Mouse (Mus musculus): ENCODE measurements around the gene Tet2.

Tet2 gene

DNA sequence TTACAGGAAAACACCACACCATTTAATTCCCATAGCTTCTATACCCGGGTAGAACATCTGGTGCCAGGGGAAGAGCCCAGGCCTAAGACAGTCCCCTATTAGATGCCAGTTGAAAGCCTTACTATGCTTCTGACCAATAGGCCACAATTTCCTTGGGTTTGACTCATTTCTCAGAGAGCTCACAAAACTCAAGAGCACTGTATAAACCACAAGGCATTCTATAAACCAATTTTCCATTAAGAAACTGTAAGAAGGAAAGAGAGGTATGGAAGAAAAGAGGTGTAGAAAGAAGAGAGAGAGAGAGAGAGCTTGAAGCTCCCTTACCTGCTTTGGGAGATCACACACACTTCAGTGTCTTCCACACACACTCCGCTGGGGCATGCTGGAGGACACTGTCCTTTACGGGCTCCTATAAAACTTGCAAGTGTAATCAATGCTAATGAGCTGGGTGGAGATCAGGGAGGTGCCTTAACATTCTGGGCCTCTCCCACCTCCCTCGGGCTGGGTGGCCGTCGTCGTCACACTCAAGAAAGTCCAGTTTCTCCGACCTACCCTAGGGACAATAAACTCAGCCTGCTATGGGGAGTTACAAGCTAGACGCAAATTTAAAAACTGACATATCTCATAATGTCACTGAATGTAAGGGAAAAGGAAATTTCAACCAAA lies 38.5 kb downstream of the Tet2 start:
- CTCF ChIA-PET: interaction anchor here in 1 of 4 experiments (0.7 kb wide), 1 partner anchor 186 kb away, joined by 3 read pairs; no protein-coding TSS in a partner anchor
- POLR2A ChIA-PET: interaction anchor here (0.8 to 6.9 kb wide), 11 partner anchors 9 to 28 kb away, joined by 3 to 58 read pairs (median 6); no protein-coding TSS in a partner anchor

DNA sequence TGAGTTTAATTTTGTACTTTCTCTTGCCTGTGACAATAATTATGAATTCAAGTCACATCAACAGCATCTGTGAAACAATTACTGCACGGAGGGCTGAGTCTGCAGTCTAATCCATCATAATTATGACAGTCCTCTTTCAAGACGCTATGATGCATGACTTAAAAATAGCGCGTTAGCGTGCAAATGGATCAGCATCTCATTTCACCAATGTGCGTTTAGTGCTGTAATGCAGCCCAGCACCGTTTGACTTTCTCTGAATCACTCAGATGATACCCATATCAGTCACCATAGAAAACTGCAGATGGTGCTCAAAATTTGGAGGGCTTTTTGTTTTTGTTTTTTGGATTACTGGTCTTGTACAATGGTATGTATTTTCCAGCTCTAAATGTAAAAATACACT lies 48.0 kb downstream of the Tet2 start:
- POLR2A ChIA-PET: interaction anchor here in 1 of 4 experiments (1.6 to 1.7 kb wide), 4 partner anchors 13 to 32 kb away, joined by 4 to 12 read pairs (median 6); no protein-coding TSS in a partner anchor
- CTCF ChIA-PET: no interaction called here

DNA sequence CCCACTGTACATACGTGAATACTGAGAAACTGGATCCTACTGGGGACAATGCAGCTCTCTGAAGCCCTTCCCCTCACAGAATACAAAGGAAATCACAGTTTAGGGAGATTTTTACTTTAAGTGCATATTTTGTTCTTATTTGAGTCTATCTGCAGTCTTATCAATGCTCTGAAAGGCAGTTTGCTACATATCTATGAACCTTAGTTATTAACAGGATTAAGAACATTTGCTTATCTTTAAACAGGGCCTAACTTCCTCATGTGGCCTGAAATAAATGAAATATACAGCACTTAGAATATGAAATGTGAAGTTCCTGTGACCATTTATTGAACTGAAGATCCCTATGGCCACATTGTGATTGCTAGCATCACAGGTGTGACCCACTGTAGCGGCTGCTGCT lies 53.6 kb downstream of the Tet2 start:
- ChIA-PET POLR2A (interaction anchor here in 3 of 4 experiments (0.6 to 1.8 kb wide), 6 partner anchors 9 to 43 kb away, joined by 3 to 6 read pairs (median 4); no protein-coding TSS in a partner anchor), CTCF (no interaction called here)

DNA sequence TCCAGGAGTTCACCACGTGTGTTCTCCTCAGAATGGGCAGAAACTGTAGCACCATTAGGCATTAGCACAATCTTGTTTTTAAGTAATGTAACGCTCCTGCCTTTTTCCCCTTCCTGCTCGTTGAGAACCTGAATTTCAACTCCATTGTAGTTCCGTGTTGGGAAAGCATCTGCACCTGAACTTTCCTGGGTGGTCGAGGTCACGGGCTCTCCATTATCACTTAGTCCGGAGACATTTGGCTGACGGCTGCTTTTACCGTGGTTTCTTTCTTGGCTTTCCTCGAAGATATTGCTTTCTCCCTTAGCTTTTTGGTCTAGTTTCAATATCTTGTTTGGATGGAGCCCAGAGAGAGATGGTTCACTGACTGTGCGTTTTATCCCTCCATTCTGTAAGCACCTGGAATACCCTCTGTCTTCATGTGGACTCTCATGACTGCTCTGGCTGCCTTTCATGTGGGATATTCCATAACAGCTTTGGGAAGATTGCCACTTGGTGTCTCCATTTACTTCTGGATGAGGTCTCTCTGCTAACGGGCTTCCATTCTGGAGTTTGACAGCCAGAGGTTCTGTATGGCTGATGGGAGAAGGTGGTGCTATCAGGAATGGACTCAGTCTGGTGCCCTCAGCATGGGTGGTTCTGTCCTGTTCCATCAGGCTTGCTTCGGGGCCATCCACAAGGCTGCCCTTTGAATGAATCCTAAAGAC lies 56.8 kb downstream of the Tet2 start:
- POLR2A ChIA-PET: interaction anchor here in 2 of 4 experiments (0.9 to 1.8 kb wide), 11 partner anchors 9 to 50 kb away, joined by 3 to 8 read pairs (median 4); no protein-coding TSS in a partner anchor

DNA sequence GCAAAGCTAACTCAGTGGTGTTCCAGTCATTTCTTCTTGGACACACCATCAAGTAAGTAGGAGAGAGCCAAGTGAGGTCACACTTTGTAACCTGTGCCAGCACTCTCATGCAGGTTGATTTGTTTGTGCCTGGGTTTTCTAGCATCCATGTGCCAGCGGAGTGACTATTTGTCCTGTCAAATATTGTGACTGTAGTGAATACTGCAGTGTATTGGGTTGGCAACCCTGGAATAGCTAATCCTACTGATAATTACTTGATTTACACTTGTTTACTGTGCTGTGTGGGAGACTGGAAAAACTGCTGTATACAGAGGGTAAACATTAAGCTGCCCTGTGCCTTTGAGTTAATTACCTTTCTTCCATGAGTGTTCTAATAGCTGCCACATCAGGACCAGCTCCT lies 62.1 kb downstream of the Tet2 start:
- POLR2A ChIA-PET: interaction anchor here in 1 of 4 experiments (1.0 to 4.7 kb wide), 8 partner anchors 8 to 172 kb away, joined by 4 to 18 read pairs (median 4); no protein-coding TSS in a partner anchor
- CTCF ChIA-PET: no interaction called here

More for the DNA sequence above, 56.8 kb downstream of the Tet2 start:
- CTCF ChIA-PET: interaction anchor here in 1 of 4 experiments (1.0 kb wide), 1 partner anchor 15 kb away, joined by 3 read pairs; no protein-coding TSS in a partner anchor

DNA sequence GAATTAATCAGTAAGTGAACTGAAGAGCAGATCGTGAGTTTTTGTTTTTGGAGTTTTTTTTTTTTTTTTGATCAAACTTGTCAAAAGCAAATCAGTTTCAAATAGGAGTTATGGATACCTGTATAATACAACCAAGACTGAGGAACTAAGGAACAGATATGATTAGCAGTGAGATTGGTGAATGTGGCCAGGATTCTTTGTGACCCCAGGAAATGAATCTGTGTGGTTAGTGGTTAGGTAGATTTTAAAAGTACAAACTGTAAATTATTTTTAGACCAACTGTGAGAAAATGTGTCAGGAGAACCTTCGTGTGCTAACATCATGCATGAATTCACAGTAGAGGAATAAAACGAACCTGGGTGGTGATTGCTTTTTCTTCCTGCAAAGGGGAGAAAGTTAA lies 66.0 kb downstream of the Tet2 start:
- ChIA-PET CTCF (no interaction called here), POLR2A (interaction anchor here in 1 of 4 experiments (1.3 to 1.7 kb wide), 2 partner anchors 13 to 15 kb away, joined by 4 to 5 read pairs; no protein-coding TSS in a partner anchor)

DNA sequence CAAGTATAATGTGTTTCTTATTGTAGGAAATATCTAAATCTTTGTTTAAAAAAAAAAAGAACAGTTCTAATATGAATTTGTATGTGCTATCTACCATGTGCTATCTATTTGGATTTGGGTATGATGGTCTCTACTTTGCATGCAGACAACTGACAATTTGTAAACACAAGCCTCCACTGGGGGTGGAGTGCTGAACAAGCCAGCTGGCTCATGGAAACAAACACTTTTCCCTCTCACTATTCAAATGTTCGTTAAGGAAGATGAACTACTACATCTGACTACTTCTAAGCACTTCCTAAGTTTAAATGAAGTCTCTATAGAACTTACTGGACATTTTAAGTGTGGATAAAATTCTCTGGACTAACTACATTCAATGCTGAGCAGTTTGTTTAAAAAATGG lies 71.2 kb downstream of the Tet2 start:
- ChIA-PET CTCF (no interaction called here), POLR2A (interaction anchor here in 1 of 4 experiments (0.6 to 1.7 kb wide), 3 partner anchors 11 to 733 kb away, joined by 5 to 7 read pairs (median 7); no protein-coding TSS in a partner anchor)

DNA sequence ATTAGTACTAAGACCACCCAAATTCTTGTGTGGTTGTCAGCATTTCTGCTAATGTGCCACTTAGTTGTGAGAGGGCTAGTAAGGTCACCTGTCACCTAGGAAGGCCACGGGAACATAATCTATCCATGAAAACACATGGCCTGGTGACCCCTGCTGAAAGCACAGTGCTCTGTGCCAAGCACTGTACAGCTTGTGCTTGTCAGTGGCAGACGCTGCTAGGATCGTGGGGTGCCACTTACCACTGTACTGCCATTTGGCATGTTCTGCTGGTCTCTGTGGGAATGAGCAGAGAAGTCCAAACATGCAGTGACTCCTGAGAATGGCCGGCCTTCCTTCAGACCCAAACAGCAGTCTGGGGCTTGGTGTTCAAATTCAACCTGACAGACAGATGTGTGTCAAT lies 73.8 kb downstream of the Tet2 start:
- ChIA-PET CTCF (no interaction called here), POLR2A (interaction anchor here in 1 of 4 experiments (0.6 to 2.6 kb wide), 5 partner anchors 9 to 32 kb away, joined by 3 to 18 read pairs (median 3); no protein-coding TSS in a partner anchor)

DNA sequence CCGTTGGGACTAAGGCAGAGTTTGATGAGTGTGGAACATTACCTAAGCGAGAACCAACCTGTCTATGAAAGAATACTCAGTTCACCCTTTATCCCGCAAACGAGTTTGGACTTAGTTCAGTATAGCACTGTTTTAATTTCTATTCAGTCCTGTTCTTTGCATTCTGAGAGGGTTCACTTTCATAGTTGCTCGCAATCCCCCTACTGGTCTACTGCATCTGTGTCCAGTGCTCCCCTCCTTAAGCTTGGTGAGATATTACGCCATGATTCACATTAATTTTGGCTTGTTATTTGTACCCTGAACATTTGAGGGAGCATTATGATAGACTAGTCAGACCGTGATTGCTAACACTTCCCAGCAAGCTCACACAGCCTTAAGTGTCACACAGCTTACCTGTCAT lies 76.1 kb downstream of the Tet2 start:
- POLR2A ChIA-PET: interaction anchor here in 2 of 4 experiments (1.0 to 2.6 kb wide), 4 partner anchors 9 to 377 kb away, joined by 3 to 18 read pairs (median 6); partner anchors contain the start of genes Gstcd (in 1 of the 2) and Ints12 (in 1 of the 2)
- CTCF ChIA-PET: no interaction called here

DNA sequence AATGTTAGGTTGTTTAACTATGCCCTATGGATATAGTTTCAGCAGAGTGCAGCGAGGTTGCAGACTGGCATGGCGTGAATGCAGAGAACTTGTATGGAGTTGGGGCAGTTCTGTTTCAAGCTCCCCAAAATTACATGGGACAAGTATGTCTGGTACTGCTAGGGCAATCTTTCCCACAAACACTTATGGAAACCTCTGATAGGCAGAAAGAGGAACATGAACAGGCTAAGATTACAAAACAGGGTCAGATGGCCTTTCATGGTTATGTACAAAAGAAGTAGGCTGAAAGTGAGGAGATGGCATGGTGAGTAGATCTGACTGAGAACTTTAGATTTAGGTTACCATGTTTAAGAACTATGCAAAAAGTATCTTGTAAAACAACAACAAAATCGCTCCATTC lies 81.7 kb downstream of the Tet2 start:
- CTCF ChIA-PET: no interaction called here
- POLR2A ChIA-PET: interaction anchor here in 2 of 4 experiments (0.7 to 1.5 kb wide), 8 partner anchors 15 to 717 kb away, joined by 3 to 5 read pairs (median 4); no protein-coding TSS in a partner anchor

DNA sequence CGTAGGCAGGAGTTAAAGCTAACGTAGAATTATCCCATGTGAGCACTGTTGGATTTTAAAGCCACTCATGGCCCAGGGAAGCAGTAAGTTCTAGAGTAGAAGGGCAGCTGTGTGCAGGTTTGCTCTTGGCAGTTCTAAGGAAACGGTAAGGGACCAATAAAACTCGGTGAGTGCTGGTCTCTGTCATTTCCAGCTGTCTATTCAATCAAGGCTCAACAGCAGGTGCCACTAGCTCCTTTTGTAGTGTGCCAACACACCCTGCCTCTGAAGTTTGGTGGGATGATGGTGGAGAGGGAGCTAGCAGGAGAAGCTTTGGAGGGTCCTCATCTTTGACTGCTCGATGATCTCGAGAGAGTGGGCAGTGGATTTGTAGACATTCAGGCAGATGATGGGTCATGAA lies 82.5 kb downstream of the Tet2 start:
- ChIA-PET POLR2A (interaction anchor here in 2 of 4 experiments (0.9 to 1.4 kb wide), 5 partner anchors 8 to 70 kb away, joined by 3 to 4 read pairs (median 3); no protein-coding TSS in a partner anchor), CTCF (no interaction called here)

DNA sequence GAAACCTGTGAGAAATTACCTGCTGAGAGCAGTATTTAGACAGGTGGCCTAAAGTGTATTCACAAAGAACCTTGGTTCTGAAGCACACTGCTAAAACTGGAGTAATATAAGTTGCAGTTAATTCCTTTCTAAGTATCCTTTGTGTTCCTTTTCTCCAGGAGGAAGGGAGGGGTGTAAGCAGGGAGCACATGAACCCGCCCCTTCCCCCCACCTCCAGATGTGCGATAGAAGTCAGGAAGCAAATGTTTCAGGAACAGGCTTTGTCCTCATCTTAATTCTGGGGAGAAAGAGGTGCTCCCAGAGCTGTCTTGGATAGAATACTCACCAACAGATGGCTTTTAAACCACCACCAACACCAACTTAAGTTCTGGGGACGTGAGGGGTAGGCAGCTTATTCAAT lies 82.9 kb downstream of the Tet2 start:
- ChIA-PET CTCF (no interaction called here), POLR2A (interaction anchor here in 2 of 4 experiments (0.9 to 1.3 kb wide), 4 partner anchors 9 to 71 kb away, joined by 3 to 4 read pairs (median 4); no protein-coding TSS in a partner anchor)

DNA sequence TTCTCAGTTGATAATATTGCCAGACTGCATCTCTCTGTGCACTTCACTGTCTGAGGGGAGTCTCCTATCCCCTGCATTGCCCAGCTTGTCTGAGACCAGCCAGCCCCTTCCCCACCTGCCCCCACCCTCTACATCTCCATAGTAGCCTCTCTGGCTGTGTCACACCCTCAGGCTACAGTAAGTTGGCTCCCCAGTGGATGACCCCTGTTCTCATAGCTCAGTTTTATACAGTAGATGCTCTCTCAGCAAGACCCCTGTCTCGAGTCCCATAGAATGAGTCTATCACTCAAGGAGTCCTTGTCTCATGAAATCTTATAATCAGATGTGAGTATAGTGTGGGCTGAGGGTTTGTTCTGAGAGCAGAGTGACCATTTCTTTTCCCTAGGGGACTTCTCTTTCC lies 85.8 kb downstream of the Tet2 start:
- POLR2A ChIA-PET: interaction anchor here in 1 of 4 experiments (0.6 to 1.3 kb wide), 4 partner anchors 28 to 118 kb away, joined by 3 to 4 read pairs (median 4); no protein-coding TSS in a partner anchor

DNA sequence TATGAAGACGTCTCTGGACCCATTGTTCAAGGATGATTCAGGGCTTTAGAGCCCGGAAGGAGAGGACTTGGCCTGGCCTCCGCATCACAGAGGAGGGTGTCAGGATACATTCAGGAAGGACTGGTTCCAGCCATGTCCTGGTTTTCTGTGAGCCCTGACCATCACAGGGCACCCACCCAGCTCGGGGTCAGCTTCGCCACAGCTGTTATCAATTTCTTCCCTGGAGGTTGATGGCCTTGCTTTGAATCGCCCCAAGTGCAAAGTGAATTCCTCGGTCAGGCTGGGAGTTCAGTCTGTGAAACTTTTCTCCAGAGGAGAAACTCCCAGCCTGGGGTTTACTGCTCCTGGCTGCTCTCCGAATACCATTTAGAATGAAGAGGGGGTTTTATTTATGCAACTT lies 91.0 kb downstream of the Tet2 start:
- ChIA-PET CTCF (no interaction called here), POLR2A (interaction anchor here in 1 of 4 experiments (0.7 kb wide), 1 partner anchor 118 kb away, joined by 3 read pairs; no protein-coding TSS in a partner anchor)

More for the DNA sequence above, 85.8 kb downstream of the Tet2 start:
- CTCF ChIA-PET: interaction anchor here in 3 of 4 experiments (0.6 to 0.8 kb wide), 3 partner anchors 77 to 659 kb away, joined by 4 to 20 read pairs (median 4); partner anchors contain the start of gene Ppa2 (in 1 of the 3)

DNA sequence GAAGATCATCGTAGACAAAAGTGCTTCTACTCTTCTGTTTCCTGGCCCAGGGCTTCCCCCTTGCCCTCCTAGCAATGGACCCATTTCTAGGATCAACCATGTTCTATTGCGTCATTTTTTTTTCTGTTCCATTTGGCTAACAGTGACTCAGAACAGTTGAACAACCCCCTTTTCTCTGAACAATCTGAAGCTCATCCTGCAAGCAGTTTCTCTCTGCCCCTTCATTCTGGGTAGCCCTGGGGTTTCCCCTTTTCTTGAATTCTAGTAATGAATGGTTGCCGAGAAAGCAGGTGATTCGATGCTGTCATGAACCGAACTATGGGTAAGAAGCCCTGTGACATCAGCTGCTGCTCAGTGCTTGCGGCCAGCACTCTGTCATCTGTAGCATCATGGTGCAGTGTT lies 108.0 kb downstream of the Tet2 start:
- CTCF ChIA-PET: no interaction called here

DNA sequence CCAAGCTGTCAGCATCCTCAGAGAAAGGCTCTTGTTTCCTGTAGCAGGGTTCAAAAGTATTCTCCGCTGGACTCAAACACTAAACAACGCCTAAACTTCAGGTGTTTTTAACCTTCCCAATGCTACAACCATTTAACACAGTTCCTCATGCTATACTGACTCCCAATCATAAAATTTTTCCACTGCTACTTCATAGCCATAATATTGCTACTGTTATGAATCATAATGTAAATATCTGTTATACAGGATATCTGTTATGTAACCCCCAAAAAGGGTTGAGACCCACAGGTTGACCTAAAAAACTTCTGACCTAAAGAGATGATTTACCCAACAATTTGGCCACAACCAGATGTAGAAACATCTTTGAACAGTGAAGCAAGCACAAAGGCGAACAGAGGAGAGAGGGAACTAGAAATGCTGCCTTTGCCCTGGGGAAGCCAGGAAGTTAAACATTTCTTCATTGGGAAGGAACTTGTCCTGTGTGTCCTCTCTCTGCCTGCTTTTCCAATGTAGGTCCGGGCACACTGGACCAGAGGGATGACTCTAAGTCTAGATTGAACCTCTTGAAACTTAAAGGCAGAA lies 108.6 kb downstream of the Tet2 start:
- CTCF ChIA-PET: no interaction called here
- POLR2A ChIA-PET: no interaction called here

More for the DNA sequence above, 108.0 kb downstream of the Tet2 start:
- POLR2A ChIA-PET: no interaction called here

DNA sequence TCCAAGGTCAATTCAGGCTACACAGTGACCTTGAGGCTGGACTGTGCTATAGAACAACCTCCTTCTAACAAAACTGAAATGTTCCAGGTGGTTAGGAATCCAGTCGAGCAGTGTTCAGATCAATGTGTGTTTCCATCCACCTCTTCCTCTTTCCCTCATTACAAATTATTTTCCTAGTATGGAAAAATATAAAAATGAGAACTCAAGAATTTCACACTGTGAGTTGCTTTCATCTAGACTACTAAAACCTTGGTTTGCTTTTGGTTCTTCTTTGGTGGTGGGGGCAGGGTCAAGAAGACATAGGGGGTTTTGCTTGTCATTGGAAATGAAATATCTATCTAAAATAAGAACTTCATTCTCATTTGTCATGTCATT lies 109.2 kb downstream of the Tet2 start:
- ChIA-PET CTCF (no interaction called here), POLR2A (no interaction called here)

DNA sequence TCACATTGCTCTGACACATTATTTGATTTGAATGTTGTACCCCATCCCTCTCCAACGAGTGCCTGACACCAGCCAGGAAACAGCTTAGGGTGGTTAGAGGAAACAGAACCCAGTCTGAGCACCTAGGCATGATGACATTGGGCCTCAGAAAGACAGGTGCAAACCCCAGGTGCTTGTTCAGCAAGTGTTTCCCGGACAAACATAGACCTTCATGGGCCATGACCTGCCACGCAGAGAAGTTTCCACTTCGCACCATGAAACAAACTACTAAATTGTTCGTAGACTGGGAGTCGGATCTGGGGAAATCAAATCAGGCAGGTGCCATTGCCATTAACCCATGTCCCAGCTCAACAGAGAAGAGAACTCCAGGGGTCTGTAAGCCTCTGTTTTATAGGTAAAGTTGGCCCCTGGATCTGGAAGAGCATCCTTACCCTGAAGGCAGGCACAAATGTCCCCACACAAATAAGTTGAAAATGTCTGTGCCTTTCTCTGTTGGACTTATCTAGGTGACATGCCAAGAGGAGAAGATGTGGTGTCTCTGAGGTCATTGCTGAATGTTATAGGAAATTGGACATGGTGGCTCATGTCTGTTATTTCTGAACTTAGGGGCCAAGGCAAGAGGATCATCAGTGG lies 109.7 kb downstream of the Tet2 start:
- CTCF ChIA-PET: no interaction called here

More for the DNA sequence above, 109.7 kb downstream of the Tet2 start:
- POLR2A ChIA-PET: no interaction called here

Measured in embryonic stem cell, embryonic (primary cell).